14 mouse cellular contexts compared by ENCODE assay signal in the genomic region with DNA sequence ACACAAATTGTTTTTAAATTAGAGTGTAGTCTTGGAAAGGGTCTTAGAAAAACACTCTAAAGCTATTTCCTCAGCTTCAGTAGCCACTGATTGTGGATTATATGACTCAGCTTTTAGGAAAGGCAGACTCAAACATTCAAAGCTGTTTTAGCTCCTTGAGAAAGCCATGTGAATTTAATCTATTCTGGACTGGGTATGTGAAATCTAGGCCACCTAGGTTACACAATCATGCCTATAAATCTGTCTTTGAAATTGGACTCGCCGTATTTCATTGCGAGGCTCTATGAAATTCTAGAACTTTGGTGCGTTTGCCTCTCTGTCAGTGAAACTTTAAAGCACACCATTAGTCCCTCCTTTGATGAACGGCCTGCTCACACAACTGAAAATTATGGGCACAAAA.
DNase-seq lines count a peak whose midpoint lies in the region; ATAC-seq and TF ChIP-seq lines count a peak whose summit lies in the region.
"Had no signal": no experiment of that assay in that cellular context is flagged by ENCODE, and none has a peak within 500 bp of the region (broad histone marks: within the 10 kb centered on the region; RNA-seq: fewer than 3 reads in every experiment).

No protein-coding gene starts in this region.

- TF ChIP-seq EP300 in liver, postnatal 0 days (IDR thresholded peaks at IDR 0.05; ENCODE audit: low read depth) = no peak

- 10% methylated on average over 5 of the region's 5 CpGs for WGBS in limb, embryonic 11.5 days
- WGBS in liver, postnatal 0 days (ENCODE audit: insufficient replicate concordance) = 79% methylated on average over 5 of the region's 5 CpGs

- no peak overlapping the region for H3K27ac ChIP-seq in limb, embryonic 11.5 days (replicated peaks; ENCODE audit: low read depth, low read length)
- H3K27ac ChIP-seq in liver, postnatal 0 days (ENCODE audit: low read depth) = no peak overlapping the region
- H3K27ac ChIP-seq: kidney, embryonic 15.5 days; lung, embryonic 15.5 days; midbrain, embryonic 10.5 days had no signal

- no peak overlapping the region for H3K4me2 ChIP-seq in limb, embryonic 11.5 days (ENCODE audit: low read depth, severe bottlenecking)
- no peak overlapping the region for H3K4me2 ChIP-seq in liver, postnatal 0 days (ENCODE audit: low read depth, low read length)
- H3K4me2 ChIP-seq: kidney, embryonic 15.5 days; lung, embryonic 15.5 days had no signal

- no peak for TF ChIP-seq CTCF in liver, postnatal 0 days (IDR thresholded peaks at IDR 0.05; ENCODE audit: low read depth)

- H3K4me1 ChIP-seq in limb, embryonic 11.5 days (ENCODE audit: control insufficient read depth, insufficient read depth, low read length) = 0 out of 2 replicates have a peak, but pooled peaks cover 2% of the 10 kb centered on the region
- H3K4me1 ChIP-seq in liver, postnatal 0 days (ENCODE audit: insufficient read depth) = no peaks in the 10 kb centered on the region
- H3K4me1 ChIP-seq: kidney, embryonic 15.5 days; lung, embryonic 15.5 days; midbrain, embryonic 10.5 days had no signal

- H3K9me3 ChIP-seq in limb, embryonic 11.5 days (ENCODE audit: control insufficient read depth, low read length) = no peaks in the 10 kb centered on the region
- no peaks in the 10 kb centered on the region for H3K9me3 ChIP-seq in liver, postnatal 0 days (ENCODE audit: low read length)
- H3K9me3 ChIP-seq: kidney, embryonic 15.5 days; lung, embryonic 15.5 days; midbrain, embryonic 10.5 days had no signal

- ATAC-seq in limb, embryonic 11.5 days (ENCODE audit: insufficient number of reproducible peaks, low FRiP score, low TSS enrichment, low read depth) = peak; percentile 68; the same call in 1 of the 2 replicates
- ATAC-seq in liver, postnatal 0 days = no peak
- ATAC-seq: hindbrain, embryonic 16.5 days had no signal

- H3K27me3 ChIP-seq in limb, embryonic 11.5 days (ENCODE audit: control insufficient read depth, insufficient read depth, low read length) = no peaks in the 10 kb centered on the region
- no peaks in the 10 kb centered on the region for H3K27me3 ChIP-seq in liver, postnatal 0 days (ENCODE audit: insufficient read depth, low read length)
- H3K27me3 ChIP-seq: kidney, embryonic 15.5 days; lung, embryonic 15.5 days had no signal

- H3K36me3 ChIP-seq in limb, embryonic 11.5 days (ENCODE audit: control insufficient read depth, insufficient read depth, low read length) = no peaks in the 10 kb centered on the region
- H3K36me3 ChIP-seq in liver, postnatal 0 days (replicated peaks; ENCODE audit: insufficient read depth, low read length) = no peaks in the 10 kb centered on the region
- H3K36me3 ChIP-seq: kidney, embryonic 15.5 days; lung, embryonic 15.5 days; midbrain, embryonic 10.5 days had no signal

- H3K4me3 ChIP-seq in limb, embryonic 11.5 days (ENCODE audit: low read depth, low read length) = no peak overlapping the region
- H3K4me3 ChIP-seq in liver, postnatal 0 days (ENCODE audit: low read depth, low read length) = no peak overlapping the region
- H3K4me3 ChIP-seq: kidney, embryonic 15.5 days; lung, embryonic 15.5 days; midbrain, embryonic 10.5 days had no signal

- peak; percentile 48 for DNase-seq in gastrocnemius, adult 18-20 months (ENCODE audit: low spot score)
- DNase-seq in gastrocnemius, adult 8-10 months (ENCODE audit: low spot score in 2 of 2) = no peak
- DNase-seq in 416B (ENCODE audit: low read depth) = peak; percentile 5
- DNase-seq in embryo, embryonic 11 days = peak; percentile 59
- peak; percentile 54 for DNase-seq in limb, embryonic 11.5 days (ENCODE audit: low spot score)
- DNase-seq in layer of hippocampus, postnatal 25 days (ENCODE audit: extremely low spot score in 1 of 2, low spot score in 1 of 2) = no peak
- no peak for DNase-seq in liver, postnatal 0 days
- DNase-seq: cerebellum, adult 9-11 months; heart, postnatal 10 days; layer of hippocampus, adult 9-11 months had no signal

- no peak overlapping the region for H3K9ac ChIP-seq in limb, embryonic 11.5 days (ENCODE audit: low read length)
- H3K9ac ChIP-seq in liver, postnatal 0 days (replicated peaks) = no peak overlapping the region
- H3K9ac ChIP-seq: kidney, embryonic 15.5 days; lung, embryonic 15.5 days had no signal

Comparison
In these comparisons a context has a peak if more than half of its experiments do, and no peak if none do; other contexts are left out.
1. DNase-seq: peak in gastrocnemius, adult 18-20 months (single experiment), 416B (single experiment), embryo, embryonic 11 days (single experiment) and limb, embryonic 11.5 days (single experiment); none in gastrocnemius, adult 8-10 months (0 of 2), layer of hippocampus, postnatal 25 days (0 of 2) and liver, postnatal 0 days (single experiment).